Mouse (Mus musculus) heart, postnatal 25 days (tissue): ENCODE results near the gene Vps37b. TPM values are rescaled to one million over a fixed set of nuclear protein-coding genes. Genes with fewer than 3 reads are reported as not detected.

Source experiments
- DNase-seq: peaks from one replicate; pipeline ENCODE4 v3.0.0; 2022; ENCODE audit warnings: low spot score
- intact Hi-C: fragments of 180-260 bp; cut with DNase I; formaldehyde crosslinking; loops from one replicate; pipeline ENCODE4 v1.15.1; 2025
- total RNA-seq, 2 experiments: library from RNA; stranded (reverse); gene quantifications; 2 replicates each; pipeline ENCODE4 v1.2.3; 2021

Gene Vps37b
- total RNA-seq, 2 experiments from 2014 or later, result 18.2 to 18.6 TPM

GRCm38 (mm10) chr5:124006082-124006873 lies 25.8 kb downstream of the Vps37b start:
- no peak for DNase-seq
- intact Hi-C loops, result no loop called here

DNA sequence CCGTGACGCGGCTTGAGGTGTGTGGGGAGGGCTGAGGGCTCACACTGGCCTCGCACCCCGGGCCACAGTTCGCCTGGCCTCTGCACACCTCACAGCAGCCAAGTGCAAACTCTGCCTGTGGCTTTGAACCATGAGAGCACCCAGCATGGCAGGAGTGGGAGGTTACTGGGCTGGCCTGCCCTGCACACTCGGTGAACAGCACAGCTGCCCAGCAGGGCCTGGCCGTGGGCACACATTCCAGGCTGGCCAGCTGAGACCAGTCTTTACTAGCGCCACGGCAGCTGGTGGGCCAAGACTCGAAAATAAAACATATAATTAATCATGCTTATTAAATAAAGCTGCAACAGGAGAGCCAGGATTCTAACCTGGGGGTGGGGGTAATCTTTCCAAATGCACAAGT lies 26.5 kb downstream of the Vps37b start:
- DNase-seq, result no peak
- intact Hi-C loops, result no loop called here

GRCm38 (mm10) chr5:124005151-124005500 lies 26.9 kb downstream of the Vps37b start:
- no peak for DNase-seq
- intact Hi-C loops, result no loop called here

DNA sequence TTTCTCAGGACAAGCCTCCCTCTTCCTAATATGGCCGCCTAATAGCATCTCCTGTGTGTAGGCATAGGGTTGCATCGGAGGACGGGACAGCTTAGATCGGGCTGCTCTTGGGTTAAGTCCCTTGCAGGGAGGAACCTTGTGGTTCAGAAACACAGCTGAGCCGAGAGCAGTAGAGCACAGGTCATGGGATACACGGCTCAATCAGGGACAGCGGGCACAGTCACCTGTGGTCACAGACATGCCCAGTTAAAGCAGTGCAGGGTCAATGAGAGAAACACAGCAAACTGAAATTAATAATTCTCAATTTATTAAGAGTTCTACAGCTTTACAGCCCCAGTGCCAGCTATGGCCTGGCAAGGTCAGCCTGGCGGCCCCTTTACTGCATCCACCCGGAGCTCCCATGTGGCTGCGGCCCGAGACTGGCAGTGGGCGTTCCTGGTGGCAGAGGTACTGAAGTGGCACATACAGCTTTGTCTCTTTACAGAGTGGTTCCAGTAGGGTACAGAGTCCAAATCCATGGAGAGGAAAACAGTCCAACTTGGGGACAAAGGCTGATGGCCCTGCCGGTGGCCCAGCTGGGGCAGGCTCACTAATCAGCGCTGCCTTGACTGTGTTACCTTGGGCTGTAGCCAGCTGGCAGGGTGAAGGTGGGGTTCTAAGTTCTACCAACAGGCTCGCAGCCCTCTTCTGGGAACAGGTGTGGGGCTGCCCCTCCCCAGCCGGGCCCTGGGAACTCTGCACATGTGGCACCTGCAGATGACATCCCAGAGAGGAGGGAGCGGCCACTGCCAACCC lies 27.5 kb downstream of the Vps37b start:
- DNase-seq, result no peak
- intact Hi-C loops, result no loop called here

DNA sequence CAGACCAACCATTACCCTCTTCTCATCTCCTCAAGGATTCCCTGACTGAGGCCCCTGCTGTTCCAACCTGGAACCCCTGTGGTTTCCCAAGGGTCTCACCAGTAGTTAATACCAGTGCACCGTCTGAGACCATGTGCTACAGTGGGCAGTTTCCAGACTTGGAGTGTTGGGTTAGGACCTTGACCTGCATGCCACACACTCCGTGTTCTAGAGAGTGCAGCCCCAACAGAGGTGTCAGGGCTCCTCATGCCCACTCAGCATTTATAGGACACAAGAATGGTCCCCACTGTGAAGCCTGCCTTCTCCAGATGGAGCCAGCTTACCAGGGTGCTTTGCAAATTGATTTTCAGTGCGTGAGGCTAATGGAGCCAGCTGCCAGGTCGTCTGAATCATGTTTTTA lies 28.7 kb downstream of the Vps37b start:
- intact Hi-C loops, result no loop called here

GRCm38 (mm10) chr5:124002876-124003275 lies 29.2 kb downstream of the Vps37b start:
- no peak for DNase-seq
- intact Hi-C loops, result no loop called here

More for the DNA sequence above, 28.7 kb downstream of the Vps37b start:
- no peak for DNase-seq

- no peak for DNase-seq
- intact Hi-C loops, result loop anchor here (1.0 kb wide), 1 partner anchor 83 kb away; no protein-coding TSS in a partner anchor
Observed at GRCm38 (mm10) chr5:124001274-124001673, 30.8 kb downstream of the Vps37b start.

GRCm38 (mm10) chr5:124000824-124001223 lies 31.2 kb downstream of the Vps37b start:
- peak; percentile 62 for DNase-seq
- intact Hi-C loops, result loop anchor here (1.0 kb wide), 1 partner anchor 83 kb away; no protein-coding TSS in a partner anchor

DNA sequence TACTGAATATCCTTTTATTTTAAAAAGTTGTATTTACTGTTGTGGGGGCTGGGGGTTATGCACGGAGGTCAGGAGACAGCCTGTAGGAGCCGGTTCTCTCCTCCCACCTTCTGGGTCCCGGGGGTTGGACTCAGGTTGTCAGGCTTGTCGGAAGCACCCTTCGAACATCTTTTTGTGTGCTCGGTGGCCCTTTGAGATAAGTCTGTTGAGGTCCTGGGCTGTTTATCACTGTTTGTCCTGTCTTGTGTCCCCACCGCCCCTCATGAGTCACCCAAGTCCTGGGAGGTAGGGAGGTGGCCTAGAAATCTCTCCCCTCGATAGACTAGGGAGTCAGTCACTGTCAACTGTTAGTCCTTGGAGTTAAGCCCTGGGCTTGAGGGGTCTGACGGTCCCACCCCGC lies 33.7 kb downstream of the Vps37b start:
- DNase-seq, result no peak
- intact Hi-C loops, result no loop called here

DNA sequence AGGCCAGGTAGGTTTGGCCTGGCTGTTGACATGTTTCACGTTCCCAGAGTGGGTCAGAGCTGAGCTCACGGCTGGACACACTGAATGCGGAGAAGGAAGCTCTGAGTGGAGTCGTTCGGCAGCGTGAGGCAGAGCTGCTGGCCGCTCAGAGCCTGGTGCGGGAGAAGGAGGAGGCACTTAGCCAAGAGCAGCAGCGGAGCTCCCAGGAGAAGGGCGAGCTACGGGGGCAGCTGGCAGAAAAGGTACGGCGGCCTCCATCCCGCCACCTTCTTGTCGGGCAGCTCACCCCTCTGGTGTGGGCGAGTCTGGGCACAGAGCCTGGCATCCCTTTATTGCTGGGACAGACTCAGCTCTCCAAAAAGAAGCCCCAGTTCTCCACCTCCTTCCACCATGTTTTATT lies 34.3 kb downstream of the Vps37b start:
- intact Hi-C loops, result no loop called here

DNA sequence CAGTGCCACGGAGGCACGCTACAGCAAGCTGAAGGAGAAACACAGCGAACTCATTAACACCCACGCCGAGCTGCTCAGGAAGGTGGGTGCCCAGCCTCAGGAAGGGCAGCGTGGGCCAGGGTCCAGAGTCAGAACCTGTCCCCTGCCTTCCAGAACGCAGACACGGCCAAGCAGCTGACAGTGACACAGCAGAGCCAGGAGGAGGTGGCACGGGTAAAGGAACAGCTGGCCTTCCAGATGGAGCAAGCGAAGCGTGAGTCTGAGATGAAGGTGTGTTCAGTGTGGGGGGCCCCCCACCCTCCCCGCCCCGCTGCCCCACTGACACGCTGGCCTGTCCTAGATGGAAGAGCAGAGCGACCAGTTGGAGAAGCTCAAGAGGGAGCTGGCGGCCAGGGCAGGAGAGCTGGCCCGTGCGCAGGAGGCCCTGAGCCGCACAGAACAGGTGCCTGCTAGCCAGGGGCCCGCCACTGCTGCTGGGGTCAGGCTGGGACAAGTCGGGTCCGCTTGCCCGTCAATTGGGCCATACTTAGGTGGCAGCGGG lies 34.8 kb downstream of the Vps37b start:
- intact Hi-C loops, result no loop called here

More for the DNA sequence above, 34.3 kb downstream of the Vps37b start:
- DNase-seq, result no peak

DNA sequence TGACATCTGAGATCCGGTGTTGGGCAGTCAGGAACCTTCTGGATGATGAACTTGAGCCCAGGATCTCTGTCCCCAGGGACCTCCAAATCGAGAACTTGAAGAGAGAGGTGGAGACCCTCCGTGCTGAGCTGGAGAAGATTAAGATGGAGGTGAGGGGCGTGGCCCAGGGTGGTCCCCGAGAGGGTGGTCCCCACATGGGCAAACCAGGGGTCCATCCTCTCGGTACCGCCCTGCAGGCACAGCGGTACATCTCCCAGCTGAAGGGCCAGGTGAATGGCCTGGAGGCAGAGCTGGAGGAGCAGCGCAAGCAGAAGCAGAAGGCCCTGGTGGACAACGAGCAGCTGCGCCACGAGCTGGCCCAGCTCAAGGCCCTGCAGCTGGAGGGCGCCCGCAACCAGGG lies 35.4 kb downstream of the Vps37b start:
- DNase-seq, result no peak

More for the DNA sequence above, 34.8 kb downstream of the Vps37b start:
- no peak for DNase-seq

GRCm38 (mm10) chr5:123996194-123996593 lies 35.9 kb downstream of the Vps37b start:
- intact Hi-C loops, result no loop called here
- DNase-seq, result no peak

More for the DNA sequence above, 35.4 kb downstream of the Vps37b start:
- intact Hi-C loops, result no loop called here

DNA sequence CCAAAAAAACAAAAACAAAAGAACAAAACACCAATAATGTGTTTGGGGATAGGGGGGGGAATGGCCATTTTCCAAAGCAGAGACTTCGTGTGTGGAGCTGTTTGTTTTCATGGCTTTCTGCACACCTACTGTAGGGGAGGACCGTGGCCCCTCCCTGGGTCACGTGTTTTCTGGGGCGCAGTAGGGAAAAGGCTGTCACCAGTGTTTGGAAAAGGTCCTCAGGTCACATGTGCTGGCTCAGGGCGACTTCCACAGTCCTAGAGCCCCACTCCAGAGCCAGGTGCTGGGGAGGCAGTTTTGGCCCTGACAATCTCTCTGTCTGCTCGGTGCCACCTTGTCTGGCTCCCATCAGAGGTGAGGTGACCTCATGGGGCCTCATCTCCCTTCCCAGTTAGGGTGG lies 36.7 kb downstream of the Vps37b start:
- intact Hi-C loops, result no loop called here
- DNase-seq, result no peak

- intact Hi-C loops, result no loop called here
- DNase-seq, result no peak
Observed at GRCm38 (mm10) chr5:123994468-123994867, 37.6 kb downstream of the Vps37b start.

DNA sequence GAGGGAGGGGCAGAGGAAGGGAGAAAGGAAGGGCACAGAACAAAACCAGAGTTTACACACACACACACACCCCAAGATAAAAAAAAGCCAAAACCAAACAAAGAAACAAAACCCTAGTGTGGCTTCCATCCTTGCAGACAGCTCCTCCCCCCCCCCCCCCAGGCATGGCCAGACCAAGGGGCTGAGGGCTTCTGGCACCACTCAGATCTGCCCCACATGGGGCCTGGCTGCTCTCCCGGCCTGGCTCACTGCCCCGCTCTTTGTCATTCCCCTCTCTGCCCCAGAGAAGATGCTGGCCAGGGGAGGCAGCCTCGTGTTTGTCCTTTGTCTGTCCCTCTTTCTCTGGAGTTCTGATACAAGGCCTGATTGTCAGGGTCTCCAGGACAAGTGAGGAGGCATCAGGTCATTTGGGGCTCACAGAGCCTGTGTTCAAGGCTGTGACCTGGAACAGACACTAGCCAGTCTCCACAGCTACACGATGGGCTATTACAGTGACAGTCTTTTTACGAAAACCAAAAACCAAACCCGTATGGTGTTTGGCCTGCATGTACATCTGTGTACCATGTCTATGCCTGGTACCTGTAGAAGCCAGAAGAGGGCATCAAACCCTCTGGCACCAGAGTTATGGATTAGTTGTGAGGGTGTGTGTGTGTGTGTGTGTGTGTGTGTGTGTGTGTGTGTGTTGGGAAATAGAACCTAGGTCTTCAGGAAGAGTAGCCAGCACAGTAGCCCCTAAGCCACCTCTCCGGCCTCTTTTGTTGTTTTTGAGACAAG lies 38.6 kb downstream of the Vps37b start:
- DNase-seq, result no peak
- intact Hi-C loops, result no loop called here

DNA sequence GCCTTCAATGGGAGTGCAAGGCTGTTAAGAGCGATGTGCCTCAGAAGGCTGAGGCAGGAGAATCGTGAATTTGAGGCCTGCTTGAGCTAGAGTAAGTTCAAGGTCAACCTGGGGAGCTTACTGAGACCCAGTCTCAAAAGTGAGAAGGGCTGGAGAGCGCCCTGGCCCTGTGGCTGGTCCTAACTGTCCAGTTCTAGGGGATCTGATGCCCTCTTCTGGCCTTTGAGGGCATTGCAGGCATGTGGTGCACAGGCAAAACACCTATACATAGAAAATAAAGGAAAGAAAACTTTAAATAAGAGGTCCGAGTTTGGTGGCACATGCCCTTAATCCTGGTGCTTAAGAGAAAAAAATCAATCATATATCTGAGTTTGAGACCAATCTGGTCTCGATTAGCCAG lies 39.3 kb downstream of the Vps37b start:
- DNase-seq, result peak; percentile 58
- intact Hi-C loops, result loop anchor here (1.0 kb wide), 1 partner anchor 45 kb away; no protein-coding TSS in a partner anchor

- intact Hi-C loops, result loop anchor here (1.0 kb wide), 1 partner anchor 45 kb away; no protein-coding TSS in a partner anchor
Observed at GRCm38 (mm10) chr5:123992193-123992637, 39.9 kb downstream of the Vps37b start.

DNA sequence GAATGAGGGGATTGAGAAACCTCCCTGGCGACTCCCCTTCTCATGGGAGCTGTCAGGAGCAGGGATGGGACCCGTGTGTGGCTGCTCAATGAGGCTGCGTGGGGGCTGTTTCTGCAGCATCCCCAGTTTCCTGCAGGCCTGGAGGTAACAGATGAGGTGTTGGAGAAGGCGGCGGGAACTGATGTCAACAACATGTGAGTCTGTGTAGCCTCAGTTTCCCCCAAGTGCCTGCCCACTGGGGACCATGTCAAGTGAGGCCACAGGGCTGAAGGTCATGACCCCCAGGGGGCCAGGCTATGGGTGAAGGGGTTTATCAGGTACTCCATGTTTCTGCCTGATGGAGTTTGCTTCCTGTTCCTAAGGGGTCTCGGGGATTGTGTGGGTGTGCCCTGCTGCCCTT lies 40.7 kb downstream of the Vps37b start:
- intact Hi-C loops, result loop anchor here (2.0 kb wide), 1 partner anchor 19 kb away; the partner anchor contains the start of gene Hip1r
- DNase-seq, result no peak

More at GRCm38 (mm10) chr5:123992193-123992637, 39.9 kb downstream of the Vps37b start:
- peak; percentile 80 for DNase-seq
